Mouse (Mus musculus): ENCODE results near the gene Ctbp2. TPM values are rescaled to one million over a fixed set of nuclear protein-coding genes. Genes with fewer than 3 reads are reported as not detected.

Ctbp2 gene
- total and polyA plus RNA-seq, 2 experiments from 2014 or later = 29.1 to 64.8 TPM

DNA sequence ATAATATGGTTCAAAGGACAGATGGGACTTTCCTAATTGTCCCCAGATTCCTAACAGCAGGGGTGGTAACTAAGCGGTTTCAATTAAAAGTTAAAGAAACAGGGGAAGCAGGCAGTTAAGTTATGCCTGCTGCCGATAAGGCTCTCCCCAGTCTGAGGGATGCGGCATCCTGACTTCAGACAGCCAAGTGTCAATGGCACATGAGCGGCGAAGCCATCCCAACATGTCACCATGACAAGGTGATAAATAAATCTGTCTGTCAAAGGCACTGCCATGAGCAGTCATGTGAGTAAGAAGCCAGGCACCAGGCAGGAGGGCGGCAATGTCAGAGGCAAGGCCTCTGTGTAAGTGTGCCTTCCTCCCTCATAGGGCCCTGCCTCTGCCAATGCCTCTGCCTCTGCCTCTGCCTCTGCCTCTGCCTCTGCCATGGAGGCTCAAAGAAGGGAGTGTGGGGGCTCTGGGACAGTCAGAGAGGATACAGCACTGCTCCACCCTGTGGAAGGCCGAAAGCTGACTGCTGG is 56.8 kb downstream of the Ctbp2 start:
- Histone ChIP-seq H3K4me1 (ENCODE audit: insufficient read depth, low read length) (peaks cover 16% of the 10 kb centered on the region; the same call in 1 of the 2 replicates), H3K9me3 (ENCODE audit: low read length) (no peaks in the 10 kb centered on the region), H3K27me3 (ENCODE audit: insufficient read depth, low read length) (no peaks in the 10 kb centered on the region), H3K9ac (replicated peaks; ENCODE audit: low read length, poor library complexity, severe bottlenecking) (no peak overlapping the region), H3K27ac (ENCODE audit: low read depth, low read length) (no peak overlapping the region), H3K4me2 (ENCODE audit: low read depth, low read length, poor library complexity, severe bottlenecking) (no peak overlapping the region), H3K4me3 (ENCODE audit: low read depth, low read length) (no peak overlapping the region), H3K36me3 (ENCODE audit: insufficient read depth, low read length) (no peaks in the 10 kb centered on the region; the same call in 1 of the 2 replicates)
- peak; percentile 55 for DNase-seq (ENCODE audit: low spot score)
- ATAC-seq (ENCODE audit: low FRiP score) = no peak; the same call in 1 of the 2 replicates
- TF ChIP-seq CTCF (IDR thresholded peaks at IDR 0.05) = 0 out of 2 replicates have a peak, but pooled peaks have one; percentile 11
- 37% methylated on average over 7 of the region's 7 CpGs for WGBS

DNA sequence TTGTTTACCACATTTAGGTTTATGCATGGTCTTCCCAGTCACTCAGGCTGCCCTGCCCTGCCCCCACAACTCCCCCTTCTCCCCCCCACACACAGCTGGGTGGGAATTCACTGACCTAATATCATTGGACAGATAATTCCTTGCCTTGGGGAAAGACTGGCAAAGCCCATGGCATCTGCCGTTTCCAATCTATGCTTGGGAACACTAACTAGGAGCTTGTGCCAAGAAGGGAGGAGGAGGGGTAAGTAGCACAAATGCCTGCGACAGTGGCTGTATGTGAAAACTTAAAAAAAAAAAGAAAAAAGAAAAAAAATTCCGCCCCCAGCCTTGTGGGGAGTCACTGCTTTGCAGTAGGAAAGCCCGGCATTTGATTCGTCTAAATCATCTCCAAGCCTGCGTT is 57.4 kb downstream of the Ctbp2 start:
- Histone ChIP-seq H3K27ac (ENCODE audit: low read depth, low read length) (no peak overlapping the region), H3K4me1 (ENCODE audit: insufficient read depth, low read length) (peaks cover 13% of the 10 kb centered on the region; the same call in 1 of the 2 replicates), H3K9ac (replicated peaks; ENCODE audit: low read length, poor library complexity, severe bottlenecking) (no peak overlapping the region), H3K9me3 (ENCODE audit: low read length) (no peaks in the 10 kb centered on the region), H3K4me2 (ENCODE audit: low read depth, low read length, poor library complexity, severe bottlenecking) (no peak overlapping the region), H3K4me3 (ENCODE audit: low read depth, low read length) (no peak overlapping the region), H3K27me3 (ENCODE audit: insufficient read depth, low read length) (no peaks in the 10 kb centered on the region), H3K36me3 (ENCODE audit: insufficient read depth, low read length) (no peaks in the 10 kb centered on the region; the same call in 1 of the 2 replicates)
- WGBS = 16% methylated on average over 6 of the region's 6 CpGs
- peak; percentile 91 for DNase-seq (ENCODE audit: low spot score)
- peak; percentile 65; the same call in 1 of the 2 replicates for ATAC-seq (ENCODE audit: low FRiP score)
- TF ChIP-seq CTCF (IDR thresholded peaks at IDR 0.05) = no peak

DNA sequence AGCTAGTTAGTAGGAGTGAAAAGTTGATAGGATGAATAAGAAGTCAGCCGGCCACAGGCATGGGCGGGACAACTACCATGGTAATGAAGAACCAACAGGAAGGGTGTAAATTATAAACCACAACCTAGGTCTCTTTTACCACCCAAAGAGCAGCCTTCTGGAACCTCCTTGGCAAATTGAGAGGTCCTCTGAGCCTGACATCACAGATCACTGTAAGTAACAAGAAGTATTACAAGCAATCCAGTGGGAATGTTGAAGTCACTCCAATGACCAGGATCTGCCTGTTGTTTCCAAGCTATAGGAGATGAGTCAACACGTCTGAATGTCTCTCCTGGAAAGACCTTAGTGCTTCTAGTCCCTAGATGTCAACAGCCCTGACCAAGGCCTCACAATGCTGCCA is 62.1 kb downstream of the Ctbp2 start:
- DNase-seq (ENCODE audit: low spot score) = no peak
- Histone ChIP-seq H3K27ac (ENCODE audit: low read depth, low read length) (no peak overlapping the region), H3K36me3 (ENCODE audit: insufficient read depth, low read length) (no peaks in the 10 kb centered on the region; the same call in 1 of the 2 replicates), H3K9me3 (ENCODE audit: low read length) (no peaks in the 10 kb centered on the region), H3K4me1 (ENCODE audit: insufficient read depth, low read length) (peaks cover 16% of the 10 kb centered on the region; the same call in 1 of the 2 replicates), H3K4me2 (ENCODE audit: low read depth, low read length, poor library complexity, severe bottlenecking) (no peak overlapping the region), H3K9ac (replicated peaks; ENCODE audit: low read length, poor library complexity, severe bottlenecking) (no peak overlapping the region), H3K4me3 (ENCODE audit: low read depth, low read length) (no peak overlapping the region), H3K27me3 (ENCODE audit: insufficient read depth, low read length) (no peaks in the 10 kb centered on the region)
- 96% methylated on average over 3 of the region's 3 CpGs for WGBS
- no peak for ATAC-seq (ENCODE audit: low FRiP score)
- TF ChIP-seq CTCF (IDR thresholded peaks at IDR 0.05) = no peak

DNA sequence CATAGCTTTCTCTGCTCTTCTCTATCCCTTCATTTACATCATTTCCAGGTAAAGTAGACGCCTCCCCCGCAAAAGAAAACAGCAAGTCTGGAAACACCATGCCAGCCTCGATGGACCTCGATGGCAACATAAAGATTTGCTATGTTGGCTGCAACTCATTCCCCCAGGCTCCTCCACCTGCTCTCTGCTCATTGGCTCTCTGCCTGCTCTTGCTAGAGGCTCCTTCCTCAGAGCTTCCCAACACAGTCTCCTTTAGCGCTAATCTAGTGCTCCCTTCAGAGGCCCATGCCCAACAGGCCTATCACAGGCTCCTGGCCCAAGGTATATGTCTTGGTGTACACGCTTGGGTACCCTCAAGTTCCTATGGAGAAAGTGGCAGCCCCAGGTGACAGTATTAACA is 64.0 kb downstream of the Ctbp2 start:
- H3K9me3 ChIP-seq (ENCODE audit: low read length) = no peaks in the 10 kb centered on the region
- peaks cover 11% of the 10 kb centered on the region; the same call in 1 of the 2 replicates for H3K4me1 ChIP-seq (ENCODE audit: insufficient read depth, low read length)
- no peak overlapping the region for H3K4me2 ChIP-seq (ENCODE audit: low read depth, low read length, poor library complexity, severe bottlenecking)
- no peak overlapping the region for H3K27ac ChIP-seq (ENCODE audit: low read depth, low read length)
- H3K36me3 ChIP-seq (ENCODE audit: insufficient read depth, low read length) = no peaks in the 10 kb centered on the region; the same call in 1 of the 2 replicates
- no peak for ATAC-seq (ENCODE audit: low FRiP score)
- H3K9ac ChIP-seq (replicated peaks; ENCODE audit: low read length, poor library complexity, severe bottlenecking) = no peak overlapping the region
- H3K27me3 ChIP-seq (ENCODE audit: insufficient read depth, low read length) = no peaks in the 10 kb centered on the region
- H3K4me3 ChIP-seq (ENCODE audit: low read depth, low read length) = no peak overlapping the region
- no peak for TF ChIP-seq CTCF (IDR thresholded peaks at IDR 0.05)
- 89% methylated on average over 6 of the region's 6 CpGs for WGBS
- DNase-seq (ENCODE audit: low spot score) = no peak

- H3K9me3 ChIP-seq (ENCODE audit: low read length) = no peaks in the 10 kb centered on the region
- H3K36me3 ChIP-seq (ENCODE audit: insufficient read depth, low read length) = no peaks in the 10 kb centered on the region; the same call in 1 of the 2 replicates
- no peak overlapping the region for H3K9ac ChIP-seq (replicated peaks; ENCODE audit: low read length, poor library complexity, severe bottlenecking)
- no peak for ATAC-seq (ENCODE audit: low FRiP score)
- TF ChIP-seq CTCF (IDR thresholded peaks at IDR 0.05) = no peak
- 0 out of 2 replicates have a peak overlapping the region, but pooled peaks have one; percentile 9 for H3K27ac ChIP-seq (ENCODE audit: low read depth, low read length)
- no peak overlapping the region for H3K4me2 ChIP-seq (ENCODE audit: low read depth, low read length, poor library complexity, severe bottlenecking)
- H3K4me3 ChIP-seq (ENCODE audit: low read depth, low read length) = no peak overlapping the region
- H3K4me1 ChIP-seq (ENCODE audit: insufficient read depth, low read length) = peaks cover 11% of the 10 kb centered on the region; the same call in 1 of the 2 replicates
- H3K27me3 ChIP-seq (ENCODE audit: insufficient read depth, low read length) = no peaks in the 10 kb centered on the region
- 46% methylated on average over 9 of the region's 9 CpGs for WGBS
- peak; percentile 49 for DNase-seq (ENCODE audit: low spot score)
Observed at GRCm38 (mm10) chr7:133059517-133060104, 64.5 kb downstream of the Ctbp2 start.

DNA sequence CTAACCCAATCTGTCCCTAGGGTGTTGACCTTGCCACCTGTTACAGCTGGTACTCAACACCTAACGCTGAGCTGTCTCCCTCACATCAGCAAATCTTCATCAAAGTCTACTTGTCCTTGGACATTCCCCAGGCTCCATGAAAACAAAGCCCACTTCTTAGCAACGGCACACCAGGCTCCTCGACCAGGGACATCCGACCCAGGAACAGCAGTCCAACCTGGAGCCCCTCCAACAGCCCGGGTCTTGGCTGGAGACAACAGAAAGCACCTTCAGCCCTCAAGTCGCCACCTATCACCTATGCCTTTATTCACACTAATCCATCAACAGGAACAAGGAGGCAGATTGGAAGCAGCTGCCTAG is 65.0 kb downstream of the Ctbp2 start:
- no peaks in the 10 kb centered on the region for H3K27me3 ChIP-seq (ENCODE audit: insufficient read depth, low read length)
- no peak overlapping the region for H3K4me3 ChIP-seq (ENCODE audit: low read depth, low read length)
- no peak overlapping the region for H3K9ac ChIP-seq (replicated peaks; ENCODE audit: low read length, poor library complexity, severe bottlenecking)
- peaks cover 11% of the 10 kb centered on the region; the same call in 1 of the 2 replicates for H3K4me1 ChIP-seq (ENCODE audit: insufficient read depth, low read length)
- WGBS = 67% methylated on average over 6 of the region's 6 CpGs
- H3K27ac ChIP-seq (ENCODE audit: low read depth, low read length) = no peak overlapping the region
- H3K4me2 ChIP-seq (ENCODE audit: low read depth, low read length, poor library complexity, severe bottlenecking) = no peak overlapping the region
- H3K36me3 ChIP-seq (ENCODE audit: insufficient read depth, low read length) = no peaks in the 10 kb centered on the region; the same call in 1 of the 2 replicates
- no peaks in the 10 kb centered on the region for H3K9me3 ChIP-seq (ENCODE audit: low read length)
- no peak for DNase-seq (ENCODE audit: low spot score)
- no peak for ATAC-seq (ENCODE audit: low FRiP score)
- TF ChIP-seq CTCF (IDR thresholded peaks at IDR 0.05) = no peak

Measured in midbrain, postnatal 0 days (tissue).